Mouse (Mus musculus) heart, postnatal 0 days (tissue): Measurements from ENCODE around the gene Cadm4.

Experiments used
- CTCF ChIP-seq: IDR thresholded peaks from 2 replicates; pipeline ENCODE4 v1.5.1; 2016; ENCODE audit warnings: antibody characterized with exemption, control low read depth, low read depth
- EP300 ChIP-seq: IDR thresholded peaks from 2 replicates; pipeline ENCODE4 v1.6.1; 2016; ENCODE audit warnings: antibody characterized with exemption, low read depth

DNA sequence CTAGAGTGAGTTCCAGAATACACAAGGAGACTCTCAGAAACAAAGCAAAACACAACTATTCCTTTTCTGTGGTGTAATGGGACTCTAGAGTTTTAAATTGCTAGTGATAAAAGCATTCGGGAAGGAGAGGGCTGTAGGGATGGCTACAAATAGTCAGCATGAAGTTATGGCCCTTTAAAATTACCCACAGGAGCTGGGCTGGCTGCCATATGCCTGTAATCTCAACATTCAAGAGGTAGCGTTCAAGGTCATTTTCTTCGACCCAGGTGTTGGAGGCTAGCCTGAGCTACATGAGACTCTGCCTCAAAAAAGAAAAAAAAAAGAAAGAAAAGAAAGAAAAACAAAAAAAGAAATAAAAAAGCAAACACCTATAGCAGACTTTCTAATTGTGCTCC lies 24.2 kb downstream of the Cadm4 start:
- TF ChIP-seq CTCF (no peak), EP300 (no peak)
